Mouse (Mus musculus) midbrain, embryonic 12.5 days (tissue): ENCODE data around the gene Oxsr1. TPM values are rescaled to one million over a fixed set of nuclear protein-coding genes. Genes with fewer than 3 reads are reported as not detected.
"Not testable (repeated sequence)": the region's sequence is repeated elsewhere in the genome, so short reads cannot be mapped to it uniquely, and the experiment has no call there.

ENCODE experiments used
- ATAC-seq: fragments of 200-750 bp; cut with Nextera tagmentation; 2 replicates; pipeline ENCODE4 v1.8.0; 2017; ENCODE audit warnings: low read depth, moderate TSS enrichment, moderate library complexity; ENCODE audit not compliant: low FRiP score
- H3K27ac ChIP-seq: fragments of 300-500 bp; sonication (generic); replicated peaks from 2 replicates; pipeline ENCODE4 v1.5.1; 2016; ENCODE audit warnings: mild to moderate bottlenecking
- H3K27me3 ChIP-seq: fragments of 300-500 bp; sonication (generic); 2 replicates; pipeline ENCODE4 v1.6.1; 2016; ENCODE audit warnings: mild to moderate bottlenecking
- H3K36me3 ChIP-seq: fragments of 300-500 bp; sonication (generic); 2 replicates; pipeline ENCODE4 v1.6.1; 2016
- H3K4me1 ChIP-seq: fragments of 300-500 bp; sonication (generic); 2 replicates; pipeline ENCODE4 v1.6.1; 2016
- H3K4me2 ChIP-seq: fragments of 300-500 bp; sonication (generic); replicated peaks from 2 replicates; pipeline ENCODE4 v1.6.1; 2016; ENCODE audit warnings: mild to moderate bottlenecking, moderate library complexity
- H3K4me3 ChIP-seq: fragments of 300-500 bp; sonication (generic); 2 replicates; pipeline ENCODE4 v1.5.1; 2016; ENCODE audit warnings: mild to moderate bottlenecking
- H3K9ac ChIP-seq: fragments of 300-500 bp; sonication (generic); replicated peaks from 2 replicates; pipeline ENCODE4 v1.6.1; 2016; ENCODE audit warnings: mild to moderate bottlenecking, moderate library complexity
- H3K9me3 ChIP-seq: fragments of 300-500 bp; sonication (generic); 2 replicates; pipeline ENCODE4 v1.6.1; 2016; ENCODE audit warnings: mild to moderate bottlenecking
- WGBS: fragments of 180-500 bp; shearing (Covaris S2); methylation state at CpG from one replicate; pipeline ENCODE4 v1.1.7; 2016; 5-methylcytosine and 5-hydroxymethylcytosine counted together
- polyA plus RNA-seq: library from polyadenylated mRNA; unstranded; fragments of >200 nt; fragmentation: Nextera tagmentation; extraction: Ambion mirVana; gene quantifications from 2 replicates; pipeline ENCODE4 v1.2.1, GENCODE M21; 2016

Oxsr1 gene
- polyA plus RNA-seq, 1 experiment from 2014 or later, result 20.9 TPM

DNA sequence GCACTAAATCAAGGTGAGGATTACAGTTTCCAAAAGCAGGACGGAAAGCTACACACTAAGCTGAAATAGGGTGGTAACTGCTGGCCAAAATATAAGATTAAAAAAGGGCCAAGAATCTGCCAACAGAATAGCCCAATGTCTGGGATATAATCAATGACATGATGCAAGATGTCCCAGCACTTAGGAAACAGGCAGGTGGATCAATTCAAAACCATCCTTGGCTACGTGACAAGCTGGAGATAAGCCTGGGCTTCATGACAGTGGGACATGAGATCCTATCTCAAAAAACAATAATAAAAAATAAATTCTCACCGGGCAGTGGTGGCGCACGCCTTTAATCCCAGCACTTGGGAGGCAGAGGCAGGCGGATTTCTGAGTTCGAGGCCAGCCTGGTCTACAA is 16.4 kb downstream of the Oxsr1 start:
- H3K9me3 ChIP-seq, result no peaks in the 10 kb centered on the region
- H3K9ac ChIP-seq, result no peak overlapping the region
- peaks cover 14% of the 10 kb centered on the region for H3K36me3 ChIP-seq
- H3K4me3 ChIP-seq, result no peak overlapping the region
- H3K4me1 ChIP-seq, result 0 out of 2 replicates have a peak, but pooled peaks cover 2% of the 10 kb centered on the region
- no peak overlapping the region for H3K27ac ChIP-seq
- WGBS, result 95% methylated on average over 7 of the region's 7 CpGs
- H3K4me2 ChIP-seq, result no peak overlapping the region
- ATAC-seq, result no peak
- H3K27me3 ChIP-seq, result no peaks in the 10 kb centered on the region

DNA sequence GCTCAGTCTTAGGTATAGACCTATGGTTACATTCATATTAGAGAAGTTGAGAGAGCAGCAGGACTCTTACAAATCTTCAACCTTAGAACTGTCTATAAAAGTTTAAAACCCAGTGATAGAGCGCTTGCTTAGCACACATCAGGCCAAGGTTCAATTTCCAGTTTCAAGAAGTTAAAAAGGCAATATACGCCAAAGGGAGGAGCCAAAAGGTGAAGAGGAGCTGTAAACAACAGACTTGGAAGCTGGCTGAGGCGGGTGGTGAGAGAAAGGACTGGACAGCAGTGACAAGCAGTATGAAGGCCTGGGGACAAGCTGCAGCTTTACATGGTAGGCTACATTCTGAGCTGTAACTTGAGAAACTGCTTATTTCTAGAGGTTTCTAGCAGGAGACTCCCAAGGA is 23.7 kb downstream of the Oxsr1 start:
- no peak overlapping the region for H3K9ac ChIP-seq
- peaks cover 14% of the 10 kb centered on the region for H3K36me3 ChIP-seq
- H3K27ac ChIP-seq, result no peak overlapping the region
- H3K4me3 ChIP-seq, result no peak overlapping the region
- no peaks in the 10 kb centered on the region for H3K9me3 ChIP-seq
- H3K27me3 ChIP-seq, result no peaks in the 10 kb centered on the region
- no peak for ATAC-seq
- WGBS, result 94% methylated on average over 3 of the region's 3 CpGs
- H3K4me2 ChIP-seq, result no peak overlapping the region
- H3K4me1 ChIP-seq, result no peaks in the 10 kb centered on the region

DNA sequence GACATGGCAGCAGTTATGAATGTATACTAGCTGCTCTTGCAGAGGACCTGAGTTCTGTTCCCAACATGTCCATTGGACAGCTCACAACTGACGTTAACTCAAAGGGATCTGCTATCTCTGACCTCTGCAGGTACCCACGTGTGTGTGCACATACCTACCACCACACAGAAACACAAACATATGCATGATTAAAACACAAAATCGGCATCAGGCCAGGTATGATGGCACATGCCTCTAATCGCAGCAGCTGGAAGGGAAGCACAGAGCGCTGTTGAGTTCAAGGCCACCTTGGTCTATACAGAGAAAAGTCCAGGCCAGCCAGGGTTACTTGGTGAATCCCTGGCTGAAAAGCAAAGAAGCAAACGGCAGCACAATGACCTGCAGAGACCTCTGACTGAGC is 24.5 kb downstream of the Oxsr1 start:
- Histone ChIP-seq H3K9ac (no peak overlapping the region), H3K27me3 (no peaks in the 10 kb centered on the region), H3K27ac (no peak overlapping the region), H3K4me3 (no peak overlapping the region), H3K36me3 (peaks cover 14% of the 10 kb centered on the region), H3K4me1 (no peaks in the 10 kb centered on the region), H3K9me3 (no peaks in the 10 kb centered on the region), H3K4me2 (no peak overlapping the region)
- ATAC-seq, result no peak
- 89% methylated on average over 6 of the region's 6 CpGs for WGBS

DNA sequence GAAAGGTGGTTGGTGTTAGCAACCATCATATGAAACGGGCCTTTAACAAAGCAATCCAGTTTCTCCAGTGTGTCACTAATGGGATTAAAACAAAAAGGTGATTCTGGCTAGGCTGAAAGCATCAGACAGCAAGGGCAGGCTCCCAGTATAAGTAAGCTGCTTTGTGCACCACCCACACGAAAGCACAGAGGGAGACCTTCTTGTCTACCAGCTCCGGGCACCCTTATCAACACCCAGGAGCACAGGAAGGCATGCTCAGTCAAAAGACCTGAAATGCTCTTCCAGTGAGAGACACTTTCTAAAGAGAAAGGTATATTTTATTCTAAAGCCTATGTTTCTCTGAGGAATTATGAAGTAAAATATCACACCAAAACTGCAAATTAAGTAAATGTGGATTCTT is 31.4 kb downstream of the Oxsr1 start:
- no peak for ATAC-seq
- Histone ChIP-seq H3K27ac (no peak overlapping the region), H3K36me3 (peaks cover 10% of the 10 kb centered on the region; the same call in 1 of the 2 replicates), H3K9me3 (no peaks in the 10 kb centered on the region), H3K4me2 (no peak overlapping the region), H3K27me3 (no peaks in the 10 kb centered on the region), H3K4me3 (no peak overlapping the region), H3K9ac (no peak overlapping the region), H3K4me1 (no peaks in the 10 kb centered on the region)
- WGBS, result 73% methylated on average over 3 of the region's 3 CpGs

DNA sequence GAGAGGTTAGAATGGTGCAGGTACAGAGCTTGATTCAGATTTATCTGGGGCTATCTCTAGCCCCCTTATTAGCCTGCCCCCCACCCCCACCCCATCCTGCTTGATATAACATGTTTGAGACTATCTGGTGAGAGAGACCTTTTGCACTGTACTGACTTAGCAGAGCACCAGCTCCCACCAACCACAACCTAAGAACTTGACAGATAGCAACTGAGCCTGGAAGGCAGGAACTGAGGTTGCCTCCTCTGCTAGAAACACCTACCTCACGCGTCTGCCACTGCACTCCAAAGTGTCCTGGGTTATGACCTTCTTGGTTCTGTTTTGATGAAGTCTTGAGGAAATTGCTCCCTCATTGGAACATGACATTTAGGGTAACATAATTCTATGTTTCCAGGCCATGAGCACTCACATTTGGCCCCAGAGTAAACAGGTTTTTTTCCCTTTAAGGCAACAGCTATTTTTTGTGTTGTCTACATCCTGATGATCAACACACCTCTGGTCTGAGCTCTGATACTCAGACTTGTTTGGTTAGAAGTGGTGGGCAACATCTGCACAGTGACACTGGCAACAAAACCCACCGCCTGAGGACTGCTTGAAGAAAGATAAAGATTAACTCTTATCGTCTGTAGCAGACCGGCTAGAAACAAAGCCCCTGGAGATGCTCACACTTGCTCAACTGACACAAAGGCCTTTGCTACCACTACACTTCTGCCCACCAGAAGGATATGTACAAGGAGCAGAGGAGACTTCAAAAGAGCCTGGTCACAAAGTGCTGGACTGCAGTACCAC is 41.1 kb downstream of the Oxsr1 start:
- Histone ChIP-seq H3K4me3 (no peak overlapping the region), H3K4me1 (0 out of 2 replicates have a peak, but pooled peaks cover 2% of the 10 kb centered on the region), H3K27me3 (no peaks in the 10 kb centered on the region), H3K9ac (no peak overlapping the region), H3K4me2 (no peak overlapping the region), H3K27ac (no peak overlapping the region), H3K36me3 (peaks cover 30% of the 10 kb centered on the region), H3K9me3 (no peaks in the 10 kb centered on the region)
- no peak for ATAC-seq
- WGBS, result 90% methylated on average over 5 of the region's 5 CpGs

DNA sequence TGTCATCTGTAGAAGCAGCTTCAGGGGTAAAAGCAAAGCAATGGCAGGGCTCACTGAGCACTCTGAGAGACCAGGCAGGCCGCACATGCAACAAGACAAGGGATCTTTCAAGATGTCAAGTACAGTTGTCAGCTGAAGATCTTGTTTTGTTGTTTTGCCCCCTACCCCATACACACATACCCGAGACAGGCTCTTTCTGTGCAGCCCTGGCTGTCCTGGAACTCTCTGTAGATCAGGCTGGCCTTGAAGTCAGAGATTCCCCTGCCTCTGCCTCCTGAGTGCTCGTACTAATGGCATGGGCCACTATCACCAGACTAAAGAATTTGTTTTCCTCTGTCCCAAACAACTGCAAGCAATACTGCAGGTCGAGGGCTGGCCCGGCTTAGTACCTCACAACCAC is 44.2 kb downstream of the Oxsr1 start:
- no peak overlapping the region for H3K4me2 ChIP-seq
- no peak overlapping the region for H3K4me3 ChIP-seq
- no peaks in the 10 kb centered on the region for H3K27me3 ChIP-seq
- 96% methylated on average over 5 of the region's 5 CpGs for WGBS
- no peak overlapping the region for H3K27ac ChIP-seq
- H3K9ac ChIP-seq, result no peak overlapping the region
- 0 out of 2 replicates have a peak, but pooled peaks cover 2% of the 10 kb centered on the region for H3K4me1 ChIP-seq
- H3K36me3 ChIP-seq, result peaks cover 23% of the 10 kb centered on the region
- ATAC-seq, result no peak
- H3K9me3 ChIP-seq, result no peaks in the 10 kb centered on the region

DNA sequence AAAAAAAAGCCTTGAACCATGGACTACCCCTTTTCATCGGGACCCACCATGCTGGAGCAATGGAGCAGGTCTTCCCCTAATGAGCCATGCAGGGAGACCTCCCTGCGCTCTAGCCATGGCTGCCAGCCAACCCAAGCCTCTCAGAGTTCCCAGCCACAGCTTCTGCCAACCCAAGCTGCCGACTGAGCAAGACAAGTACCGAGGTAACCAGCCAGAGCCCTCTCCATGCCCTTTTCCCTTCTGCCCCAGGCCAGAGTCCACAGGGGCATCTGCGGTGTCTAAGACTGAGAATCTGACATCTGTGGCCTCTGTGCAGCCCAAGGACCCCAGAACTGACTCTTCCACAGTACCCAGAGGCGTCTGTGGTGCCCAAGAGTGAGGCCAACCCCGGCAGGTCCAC is 45.9 kb downstream of the Oxsr1 start:
- no peaks in the 10 kb centered on the region for H3K27me3 ChIP-seq
- no peak overlapping the region for H3K9ac ChIP-seq
- H3K9me3 ChIP-seq, result no peaks in the 10 kb centered on the region
- 87% methylated on average over 7 of the region's 7 CpGs for WGBS
- H3K36me3 ChIP-seq, result peaks cover 13% of the 10 kb centered on the region
- no peak overlapping the region for H3K4me2 ChIP-seq
- H3K27ac ChIP-seq, result no peak overlapping the region
- H3K4me3 ChIP-seq, result no peak overlapping the region
- H3K4me1 ChIP-seq, result 0 out of 2 replicates have a peak, but pooled peaks cover 2% of the 10 kb centered on the region
- no peak for ATAC-seq

DNA sequence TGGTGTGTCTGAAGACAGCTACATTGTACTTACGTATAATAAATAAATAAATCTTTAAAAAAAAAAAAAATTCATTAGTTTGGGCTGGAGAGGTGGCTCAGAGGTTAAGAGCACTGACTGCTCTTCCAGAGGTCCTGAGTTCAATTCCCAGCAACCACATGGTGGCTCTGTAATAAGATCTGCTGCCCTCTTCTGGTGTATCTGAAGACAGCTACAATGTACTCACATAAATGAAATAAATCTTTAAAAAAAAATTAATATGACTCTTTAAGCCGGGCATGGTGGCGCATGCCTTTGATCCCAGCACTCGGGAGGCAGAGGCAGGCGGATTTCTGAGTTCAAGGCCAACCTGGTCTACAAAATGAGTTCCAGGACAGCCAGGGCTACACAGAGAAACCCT is 47.4 kb downstream of the Oxsr1 start:
- ATAC-seq, H3K27ac ChIP-seq, H3K4me1 ChIP-seq, H3K27me3 ChIP-seq, H3K9ac ChIP-seq, H3K4me2 ChIP-seq, H3K4me3 ChIP-seq, H3K9me3 ChIP-seq: not testable (repeated sequence)
- peaks cover 16% of the 10 kb centered on the region for H3K36me3 ChIP-seq
- WGBS, result 96% methylated on average over 5 of the region's 5 CpGs

DNA sequence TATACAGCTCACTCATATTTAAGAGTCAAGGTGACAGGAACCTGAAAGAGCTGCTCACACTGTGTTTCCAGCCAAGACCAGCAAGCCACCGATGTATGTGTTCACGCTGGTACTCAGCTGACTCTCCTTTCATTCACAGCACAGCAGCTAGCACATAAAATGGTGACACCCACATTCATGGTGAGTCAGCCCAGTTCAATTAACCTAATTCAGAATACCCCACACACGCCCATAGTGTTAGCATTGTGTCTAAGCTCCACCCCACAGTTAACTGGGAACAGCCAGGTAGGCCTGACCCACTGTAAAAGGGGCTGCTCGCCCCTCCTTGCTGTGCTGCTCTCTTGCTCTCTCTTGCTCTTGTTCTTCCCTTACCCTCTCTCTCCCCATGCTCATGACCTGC is 50.7 kb downstream of the Oxsr1 start:
- no peak overlapping the region for H3K27ac ChIP-seq
- peaks cover 30% of the 10 kb centered on the region for H3K36me3 ChIP-seq
- ATAC-seq, result no peak
- no peaks in the 10 kb centered on the region for H3K9me3 ChIP-seq
- no peak overlapping the region for H3K9ac ChIP-seq
- no peak overlapping the region for H3K4me2 ChIP-seq
- H3K4me3 ChIP-seq, result no peak overlapping the region
- 0 out of 2 replicates have a peak, but pooled peaks cover under 1% of the 10 kb centered on the region for H3K4me1 ChIP-seq
- WGBS, result 83% methylated on average over 4 of the region's 4 CpGs
- H3K27me3 ChIP-seq, result no peaks in the 10 kb centered on the region

DNA sequence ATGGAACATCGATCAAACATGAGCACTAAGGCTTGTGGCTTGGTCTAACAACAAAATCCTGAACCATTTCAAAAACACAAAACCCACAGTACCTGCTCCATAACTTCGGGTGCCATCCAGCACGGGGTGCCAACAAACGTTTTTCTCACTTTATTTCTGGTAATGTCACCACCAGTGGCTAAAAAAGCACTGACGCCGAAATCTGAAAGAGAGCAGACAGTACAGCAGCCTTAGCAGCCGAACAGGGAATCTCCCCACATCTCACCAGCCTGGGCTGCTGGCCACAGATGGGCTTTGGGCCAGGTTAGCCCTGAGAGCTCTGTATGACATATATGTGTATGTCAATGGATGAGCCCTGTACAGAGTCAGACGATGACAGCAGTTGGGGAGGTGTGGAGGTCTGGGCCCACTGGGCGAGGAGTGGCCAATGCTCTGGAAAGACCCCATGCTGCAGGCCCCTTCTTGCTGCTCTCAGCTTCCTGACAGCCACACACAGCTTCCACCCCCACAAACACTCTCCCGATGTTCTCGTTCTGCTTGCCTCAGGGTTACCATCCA is 53.6 kb downstream of the Oxsr1 start:
- H3K4me3 ChIP-seq, result no peak overlapping the region
- no peak for ATAC-seq
- peaks cover 50% of the 10 kb centered on the region for H3K36me3 ChIP-seq

DNA sequence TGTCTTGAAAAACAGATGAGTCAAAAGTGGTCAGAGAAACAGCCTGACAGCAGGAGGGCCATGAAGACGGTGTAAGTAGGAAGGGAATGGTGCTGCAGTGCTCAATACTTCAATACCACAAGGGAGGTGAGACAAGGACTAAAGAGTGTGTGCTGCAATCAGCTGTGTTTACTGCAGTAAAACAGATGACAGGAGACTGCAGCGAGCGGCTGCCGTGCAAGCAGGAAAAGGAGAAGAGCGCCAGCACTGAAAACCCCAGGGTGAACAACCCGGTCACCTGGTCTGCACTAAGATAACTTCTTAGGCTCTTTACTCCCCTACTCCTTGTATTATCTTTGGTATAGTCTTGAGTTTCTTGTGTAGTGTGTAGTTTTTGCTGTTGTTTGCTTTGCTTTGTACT is 54.1 kb downstream of the Oxsr1 start:
- H3K36me3 ChIP-seq, result peaks cover 54% of the 10 kb centered on the region

More for the DNA sequence above, 53.6 kb downstream of the Oxsr1 start:
- Histone ChIP-seq H3K27me3 (no peaks in the 10 kb centered on the region), H3K9me3 (no peaks in the 10 kb centered on the region), H3K9ac (no peak overlapping the region), H3K4me1 (no peaks in the 10 kb centered on the region), H3K4me2 (no peak overlapping the region), H3K27ac (no peak overlapping the region)
- 93% methylated on average over 11 of the region's 11 CpGs for WGBS

DNA sequence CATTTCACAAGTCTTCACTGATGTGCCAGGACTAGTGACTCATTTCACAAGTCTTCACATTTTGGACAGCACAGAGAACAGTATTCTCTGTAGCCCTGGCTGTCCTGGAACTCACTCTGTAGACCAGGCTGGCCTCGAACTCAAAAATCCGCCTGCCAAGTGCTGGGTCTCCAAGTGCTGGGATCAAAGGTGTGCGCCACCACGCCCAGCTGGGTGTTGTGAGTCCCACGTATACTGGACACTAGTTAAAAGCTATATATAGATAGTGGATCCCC is 56.2 kb downstream of the Oxsr1 start:
- H3K9ac ChIP-seq, H3K4me3 ChIP-seq, H3K27ac ChIP-seq, H3K4me1 ChIP-seq, H3K9me3 ChIP-seq, ATAC-seq, H3K27me3 ChIP-seq, H3K4me2 ChIP-seq: not testable (repeated sequence)
- peaks cover 63% of the 10 kb centered on the region for H3K36me3 ChIP-seq
- 98% methylated on average over 5 of the region's 5 CpGs for WGBS

More for the DNA sequence above, 54.1 kb downstream of the Oxsr1 start:
- Histone ChIP-seq H3K4me1 (no peaks in the 10 kb centered on the region), H3K4me2 (no peak overlapping the region), H3K4me3 (no peak overlapping the region), H3K27ac (no peak overlapping the region), H3K27me3 (no peaks in the 10 kb centered on the region), H3K9ac (no peak overlapping the region), H3K9me3 (no peaks in the 10 kb centered on the region)
- no peak for ATAC-seq
- 93% methylated on average over 6 of the region's 6 CpGs for WGBS
